In genomic region chr16:24220613-24221012, GRCm38 (mm10) we compare ENCODE assay signal across 25 mouse cellular contexts.
DNase-seq lines count a peak whose midpoint lies in the region; ATAC-seq and TF ChIP-seq lines count a peak whose summit lies in the region.
"Had no signal": no experiment of that assay in that cellular context is flagged by ENCODE, and none has a peak within 500 bp of the region (broad histone marks: within the 10 kb centered on the region; RNA-seq: fewer than 3 reads in every experiment).

No protein-coding gene starts in this region.

- ATAC-seq in embryonic facial prominence, embryonic 14.5 days (ENCODE audit: low read depth): no peak
- ATAC-seq in liver, postnatal 0 days: no peak
- ATAC-seq in liver, embryonic 12.5 days: no peak
- ATAC-seq: activated CD4-positive, CD25-positive, alpha-beta regulatory T cell, adult 4 months; forebrain, embryonic 14.5 days; forebrain, postnatal 0 days had no signal

- intact Hi-C loops in left cerebral cortex, postnatal 4 days (cut with DNase I): no loop called here

- H3K27ac ChIP-seq in embryonic facial prominence, embryonic 14.5 days (replicated peaks; ENCODE audit: low read depth, low read length): 0 out of 2 replicates have a peak overlapping the region, but pooled peaks have one; percentile 6
- no peak overlapping the region for H3K27ac ChIP-seq in embryonic facial prominence, embryonic 10.5 days (replicated peaks)
- H3K27ac ChIP-seq in liver, postnatal 0 days (ENCODE audit: low read depth): peak overlapping the region; percentile 71; the same call in 1 of the 2 replicates
- no peak overlapping the region for H3K27ac ChIP-seq in liver, embryonic 12.5 days
- H3K27ac ChIP-seq: embryonic facial prominence, embryonic 15.5 days; heart, adult 2 months; heart, embryonic 10.5 days; heart, embryonic 13.5 days; hindbrain, embryonic 14.5 days had no signal

- no peak overlapping the region for H3K4me3 ChIP-seq in embryonic facial prominence, embryonic 14.5 days (ENCODE audit: low read depth, low read length)
- no peak overlapping the region for H3K4me3 ChIP-seq in embryonic facial prominence, embryonic 10.5 days
- no peak overlapping the region for H3K4me3 ChIP-seq in liver, postnatal 0 days (ENCODE audit: low read depth, low read length)
- no peak overlapping the region for H3K4me3 ChIP-seq in liver, embryonic 12.5 days
- H3K4me3 ChIP-seq: embryonic facial prominence, embryonic 15.5 days; heart, adult 2 months; heart, embryonic 10.5 days; heart, embryonic 13.5 days had no signal

- DNase-seq in embryonic facial prominence, embryonic 14.5 days (ENCODE audit: low spot score): no peak
- no peak for DNase-seq in embryonic facial prominence, embryonic 10.5 days (ENCODE audit: low spot score)
- DNase-seq in liver, postnatal 0 days: no peak
- peak; percentile 16 for DNase-seq in thymus, postnatal 14 days
- DNase-seq in thymus, postnatal 0 days (ENCODE audit: low spot score): no peak
- no peak for DNase-seq in left cerebral cortex, postnatal 4 days
- DNase-seq: adrenal gland, adult 8-10 months; adrenal gland, postnatal 25 days; cerebellum, adult 11-12 months; cerebellum, adult 8-10 months; cerebellum, postnatal 10 days; cerebellum, postnatal 36 days; embryo, embryonic 11 days; forebrain, postnatal 0 days; gastrocnemius, postnatal 25 days; heart, adult 2 months; heart, postnatal 14 days; heart, postnatal 4 days had no signal

- no peak for TF ChIP-seq CTCF in liver, postnatal 0 days (IDR thresholded peaks at IDR 0.05; ENCODE audit: low read depth)

- H3K9me3 ChIP-seq in embryonic facial prominence, embryonic 14.5 days (ENCODE audit: control insufficient read depth, low read length): no peaks in the 10 kb centered on the region
- H3K9me3 ChIP-seq in embryonic facial prominence, embryonic 10.5 days: no peaks in the 10 kb centered on the region
- H3K9me3 ChIP-seq in liver, postnatal 0 days (ENCODE audit: low read length): no peaks in the 10 kb centered on the region
- H3K9me3 ChIP-seq in liver, embryonic 12.5 days (replicated peaks): no peaks in the 10 kb centered on the region
- H3K9me3 ChIP-seq: embryonic facial prominence, embryonic 15.5 days; heart, embryonic 10.5 days; heart, embryonic 13.5 days had no signal

- no peaks in the 10 kb centered on the region for H3K36me3 ChIP-seq in embryonic facial prominence, embryonic 14.5 days (ENCODE audit: control insufficient read depth, insufficient read depth, low read length)
- H3K36me3 ChIP-seq in embryonic facial prominence, embryonic 10.5 days (replicated peaks): no peaks in the 10 kb centered on the region
- H3K36me3 ChIP-seq in liver, postnatal 0 days (replicated peaks; ENCODE audit: insufficient read depth, low read length): no peaks in the 10 kb centered on the region
- no peaks in the 10 kb centered on the region for H3K36me3 ChIP-seq in liver, embryonic 12.5 days
- H3K36me3 ChIP-seq: embryonic facial prominence, embryonic 15.5 days; heart, embryonic 10.5 days; heart, embryonic 13.5 days had no signal

- peaks cover 9% of the 10 kb centered on the region for H3K4me1 ChIP-seq in embryonic facial prominence, embryonic 14.5 days (ENCODE audit: control insufficient read depth, insufficient read depth, low read length)
- peaks cover 15% of the 10 kb centered on the region for H3K4me1 ChIP-seq in embryonic facial prominence, embryonic 10.5 days
- H3K4me1 ChIP-seq in liver, postnatal 0 days (ENCODE audit: insufficient read depth): peaks cover 10% of the 10 kb centered on the region
- no peaks in the 10 kb centered on the region for H3K4me1 ChIP-seq in liver, embryonic 12.5 days
- H3K4me1 ChIP-seq: heart, embryonic 13.5 days had no signal

- WGBS in embryonic facial prominence, embryonic 14.5 days: 65% methylated on average over 3 of the region's 3 CpGs
- WGBS in embryonic facial prominence, embryonic 10.5 days: 92% methylated on average over 3 of the region's 3 CpGs
- WGBS in liver, postnatal 0 days (ENCODE audit: insufficient replicate concordance): 49% methylated on average over 3 of the region's 3 CpGs
- WGBS in liver, embryonic 12.5 days (ENCODE audit: insufficient replicate concordance): 55% methylated on average over 3 of the region's 3 CpGs

- H3K9ac ChIP-seq in embryonic facial prominence, embryonic 14.5 days (ENCODE audit: low read depth, low read length): no peak overlapping the region
- H3K9ac ChIP-seq in liver, postnatal 0 days (replicated peaks): no peak overlapping the region
- H3K9ac ChIP-seq in liver, embryonic 12.5 days: no peak overlapping the region
- H3K9ac ChIP-seq: embryonic facial prominence, embryonic 15.5 days; forebrain, postnatal 0 days; heart, embryonic 13.5 days; hindbrain, embryonic 14.5 days had no signal

- H3K4me2 ChIP-seq in embryonic facial prominence, embryonic 14.5 days (ENCODE audit: low read depth, low read length): no peak overlapping the region
- H3K4me2 ChIP-seq in liver, postnatal 0 days (ENCODE audit: low read depth, low read length): no peak overlapping the region
- H3K4me2 ChIP-seq in liver, embryonic 12.5 days: no peak overlapping the region
- H3K4me2 ChIP-seq: embryonic facial prominence, embryonic 15.5 days; heart, embryonic 13.5 days; hindbrain, embryonic 14.5 days had no signal

- no peaks in the 10 kb centered on the region for H3K27me3 ChIP-seq in embryonic facial prominence, embryonic 14.5 days (replicated peaks; ENCODE audit: control insufficient read depth, insufficient read depth, low read length)
- H3K27me3 ChIP-seq in embryonic facial prominence, embryonic 10.5 days (replicated peaks; ENCODE audit: low read depth, poor library complexity, severe bottlenecking): 0 out of 2 replicates have a peak, but pooled peaks cover 8% of the 10 kb centered on the region
- no peaks in the 10 kb centered on the region for H3K27me3 ChIP-seq in liver, postnatal 0 days (ENCODE audit: insufficient read depth, low read length)
- no peaks in the 10 kb centered on the region for H3K27me3 ChIP-seq in liver, embryonic 12.5 days (replicated peaks)
- H3K27me3 ChIP-seq: embryonic facial prominence, embryonic 15.5 days had no signal

- TF ChIP-seq EP300 in liver, postnatal 0 days (IDR thresholded peaks at IDR 0.05; ENCODE audit: low read depth): no peak

Comparison
In these comparisons a context has a peak if more than half of its experiments do, and no peak if none do; other contexts are left out.
1. H3K27ac ChIP-seq: peak in embryonic facial prominence, embryonic 14.5 days (single experiment) and liver, postnatal 0 days (single experiment); none in embryonic facial prominence, embryonic 10.5 days (single experiment) and liver, embryonic 12.5 days (single experiment).